Mouse (Mus musculus): ENCODE data around the gene Il17ra. TPM values are rescaled to one million over a fixed set of nuclear protein-coding genes. Genes with fewer than 3 reads are reported as not detected.
A peak's percentile ranks its signal among the peaks of the same experiment; 100 is the strongest.

Il17ra gene
- polyA plus RNA-seq, 1 experiment, result 10.8 TPM

DNA sequence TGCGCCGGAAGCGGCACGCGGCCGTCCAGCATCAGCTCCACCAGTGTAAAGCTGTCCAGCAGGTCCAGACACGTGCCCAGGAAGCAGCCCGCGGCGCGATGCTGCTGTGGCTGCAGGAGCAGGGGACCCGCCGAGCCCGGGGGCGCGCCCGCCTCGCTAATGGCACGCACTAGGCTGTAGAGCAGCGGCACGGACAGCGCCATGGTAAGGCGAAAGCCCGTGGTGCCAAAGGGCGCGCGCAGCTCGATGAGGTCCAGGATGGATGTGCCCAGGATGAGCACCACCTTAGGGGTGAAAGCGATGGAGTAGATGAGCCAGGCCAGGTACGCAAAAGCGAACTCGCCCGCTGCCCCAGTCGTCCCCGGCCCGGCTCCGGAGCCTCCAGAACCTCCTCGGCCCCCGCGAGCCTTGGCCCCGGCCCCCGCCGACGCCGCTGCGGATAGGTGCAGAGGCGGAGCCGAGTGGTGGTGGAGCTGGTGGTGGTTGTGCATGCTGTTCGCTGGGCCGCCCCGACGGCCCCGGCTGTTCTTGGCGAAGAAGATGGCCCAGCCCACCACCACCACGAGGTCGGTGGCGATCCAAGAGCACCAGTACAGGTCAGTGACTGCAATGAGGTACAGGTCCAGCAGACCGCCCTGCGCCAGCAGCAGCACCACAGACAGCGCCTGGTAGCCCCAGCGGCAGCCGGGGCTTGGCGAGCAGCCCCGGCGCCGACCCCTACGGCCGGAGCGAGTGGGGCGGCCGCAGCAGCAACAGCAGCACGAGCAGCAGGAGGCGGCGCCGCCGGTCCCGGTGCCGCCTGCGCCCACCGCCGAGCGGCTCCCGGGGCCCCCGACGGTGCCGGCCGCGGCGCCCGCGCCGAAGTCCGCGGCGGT is 29.7 kb downstream of the Il17ra start:
- TF ChIP-seq MAX (IDR thresholded peaks at IDR 0.05) (no peak), CTCF (IDR thresholded peaks at IDR 0.05; ENCODE audit: control insufficient read depth, insufficient read depth, insufficient read length) (no peak), USF1 (IDR thresholded peaks at IDR 0.05; ENCODE audit: low read depth) (no peak), MYOD1 (IDR thresholded peaks at IDR 0.05; ENCODE audit: control insufficient read depth, insufficient read length, low read depth) (no peak), FOSL1 (IDR thresholded peaks at IDR 0.05; ENCODE audit: insufficient read depth, low read length, poor library complexity, severe bottlenecking) (no peak), CEBPB (IDR thresholded peaks at IDR 0.05; ENCODE audit: low read depth) (no peak), MYOG (IDR thresholded peaks at IDR 0.05; ENCODE audit: control insufficient read depth, extremely low read depth, insufficient read length) (no peak)
- Histone ChIP-seq H3K27me3 (ENCODE audit: control insufficient read depth, insufficient read depth, insufficient read length) (peaks cover 22% of the 10 kb centered on the region), H3ac (ENCODE audit: control insufficient read depth, insufficient read length, low read depth) (no peak overlapping the region), H3K79me3 (ENCODE audit: low read depth) (no peaks in the 10 kb centered on the region), H3K79me2 (ENCODE audit: control insufficient read depth, insufficient read depth) (no peaks in the 10 kb centered on the region), H3K36me3 (ENCODE audit: control insufficient read depth, insufficient read depth) (no peaks in the 10 kb centered on the region), H3K4me3 (ENCODE audit: insufficient read depth, poor library complexity, severe bottlenecking) (no peak overlapping the region)

DNA sequence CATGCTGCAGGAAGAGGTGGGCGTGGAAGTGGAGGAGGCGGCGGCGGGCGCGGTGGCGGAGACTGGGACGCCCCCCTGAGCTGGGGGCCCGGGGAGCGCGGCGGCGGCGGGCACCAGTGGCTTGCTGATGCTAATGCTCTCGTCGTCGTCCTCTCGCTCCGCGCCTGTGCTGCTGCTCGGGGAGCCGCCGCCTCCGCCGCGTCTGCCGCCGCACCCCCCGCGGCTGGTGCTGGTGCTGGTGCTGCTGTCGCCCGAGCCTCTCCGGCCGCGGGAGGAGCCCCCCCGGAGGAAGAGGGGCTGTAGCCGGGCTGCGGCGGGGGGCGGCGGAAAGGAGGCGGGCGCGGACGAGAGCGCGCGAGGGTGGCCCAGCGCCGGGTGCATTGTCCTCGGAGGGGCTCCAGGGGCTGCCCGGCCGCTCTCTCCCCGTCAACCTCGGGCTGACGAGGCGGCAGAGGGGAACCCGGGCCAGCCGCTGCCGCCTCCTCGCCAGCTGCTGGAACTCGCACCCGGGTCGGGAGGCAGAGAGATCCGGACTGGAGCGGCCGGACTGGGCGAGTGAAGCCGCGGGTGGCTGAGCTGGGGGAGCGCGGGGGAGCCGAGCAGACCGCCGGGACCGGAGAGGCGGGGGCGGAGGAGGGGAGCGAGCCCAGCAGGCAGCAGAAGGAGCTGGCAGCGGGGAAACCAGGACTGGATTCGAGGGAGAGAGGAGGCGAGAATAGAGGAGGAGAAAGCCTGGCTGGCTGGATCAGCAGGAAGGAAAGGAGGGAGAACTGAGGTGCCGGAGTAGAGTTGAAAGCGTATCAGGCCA is 30.5 kb downstream of the Il17ra start, which contains the start of gene Tmem121b:
Tmem121b (minus strand) TSS at position 434 of the 808 bp plus-strand sequence.
- H3K27me3 ChIP-seq (ENCODE audit: control insufficient read depth, insufficient read depth, insufficient read length), result peaks cover 22% of the 10 kb centered on the region
- TF ChIP-seq MYOG (IDR thresholded peaks at IDR 0.05; ENCODE audit: control insufficient read depth, extremely low read depth, insufficient read length), result no peak
- TF ChIP-seq USF1 (IDR thresholded peaks at IDR 0.05; ENCODE audit: low read depth), result no peak
- peak within 1 kb of the TSS; percentile 44 for H3ac ChIP-seq (ENCODE audit: control insufficient read depth, insufficient read length, low read depth)

DNA sequence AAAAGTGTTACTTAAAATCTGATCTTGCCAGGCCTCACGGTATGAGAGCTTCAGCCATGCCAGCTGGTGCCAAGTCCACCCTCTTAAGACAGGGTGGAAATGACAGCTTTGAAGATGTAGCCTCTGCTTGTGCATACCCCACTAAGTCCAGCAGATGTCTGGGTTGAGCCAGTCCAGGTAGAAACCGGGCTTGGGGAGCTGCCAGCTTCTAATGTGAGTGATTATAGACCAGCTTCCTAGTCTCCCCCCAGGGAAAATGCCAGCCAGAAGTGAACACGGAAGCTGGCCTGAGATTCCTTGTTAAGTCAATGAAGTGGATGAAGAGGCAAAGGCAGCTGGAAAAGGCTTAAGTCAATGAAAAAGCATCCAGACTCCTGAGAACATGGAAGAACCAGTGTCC is 33.5 kb downstream of the Il17ra start:
- no peaks in the 10 kb centered on the region for H3K79me2 ChIP-seq (ENCODE audit: control insufficient read depth, insufficient read depth)
- TF ChIP-seq CEBPB (IDR thresholded peaks at IDR 0.05; ENCODE audit: low read depth) (no peak), MYOD1 (IDR thresholded peaks at IDR 0.05; ENCODE audit: control insufficient read depth, insufficient read length, low read depth) (no peak), MYOG (IDR thresholded peaks at IDR 0.05; ENCODE audit: control insufficient read depth, extremely low read depth, insufficient read length) (no peak), MAX (IDR thresholded peaks at IDR 0.05) (no peak), USF1 (IDR thresholded peaks at IDR 0.05; ENCODE audit: low read depth) (no peak), CTCF (IDR thresholded peaks at IDR 0.05; ENCODE audit: control insufficient read depth, insufficient read depth, insufficient read length) (no peak), FOSL1 (IDR thresholded peaks at IDR 0.05; ENCODE audit: insufficient read depth, low read length, poor library complexity, severe bottlenecking) (no peak)
- peaks cover 22% of the 10 kb centered on the region for H3K27me3 ChIP-seq (ENCODE audit: control insufficient read depth, insufficient read depth, insufficient read length)
- no peak overlapping the region for H3ac ChIP-seq (ENCODE audit: control insufficient read depth, insufficient read length, low read depth)
- H3K4me3 ChIP-seq (ENCODE audit: insufficient read depth, poor library complexity, severe bottlenecking), result no peak overlapping the region
- H3K36me3 ChIP-seq (ENCODE audit: control insufficient read depth, insufficient read depth), result no peaks in the 10 kb centered on the region
- H3K79me3 ChIP-seq (ENCODE audit: low read depth), result no peaks in the 10 kb centered on the region

More for the DNA sequence above, 30.5 kb downstream of the Il17ra start, which contains the start of gene Tmem121b:
- Histone ChIP-seq H3K79me3 (ENCODE audit: low read depth) (no peaks in the 10 kb centered on the region), H3K79me2 (ENCODE audit: control insufficient read depth, insufficient read depth) (no peaks in the 10 kb centered on the region), H3K36me3 (ENCODE audit: control insufficient read depth, insufficient read depth) (no peaks in the 10 kb centered on the region), H3K4me3 (ENCODE audit: insufficient read depth, poor library complexity, severe bottlenecking) (peak within 1 kb of the TSS; percentile 11)

DNA sequence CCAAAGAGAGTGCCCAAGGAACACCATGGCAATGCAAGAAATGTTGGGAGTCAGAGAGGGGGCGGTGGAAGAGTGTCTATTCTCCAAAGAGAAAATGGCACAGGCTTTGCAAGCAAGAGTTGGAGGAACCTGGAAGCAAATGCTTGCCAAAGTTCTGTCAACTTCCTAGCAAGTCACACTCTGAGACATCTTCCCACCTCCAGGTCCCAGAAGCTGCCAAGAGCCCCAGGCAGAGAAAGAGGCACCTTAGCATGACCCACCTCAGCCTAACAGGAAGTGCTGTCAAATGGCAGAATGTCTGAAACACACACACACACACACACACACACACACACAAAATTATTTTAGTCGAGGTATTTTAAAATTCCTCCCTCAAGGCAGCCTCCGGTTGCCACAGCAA is 41.0 kb downstream of the Il17ra start:
- Histone ChIP-seq H3K79me2 (ENCODE audit: control insufficient read depth, insufficient read depth) (no peaks in the 10 kb centered on the region), H3K27me3 (ENCODE audit: control insufficient read depth, insufficient read depth, insufficient read length) (no peaks in the 10 kb centered on the region), H3K36me3 (ENCODE audit: control insufficient read depth, insufficient read depth) (no peaks in the 10 kb centered on the region), H3ac (ENCODE audit: control insufficient read depth, insufficient read length, low read depth) (no peak overlapping the region), H3K4me3 (ENCODE audit: insufficient read depth, poor library complexity, severe bottlenecking) (no peak overlapping the region), H3K79me3 (ENCODE audit: low read depth) (no peaks in the 10 kb centered on the region)
- TF ChIP-seq CTCF (IDR thresholded peaks at IDR 0.05; ENCODE audit: control insufficient read depth, insufficient read depth, insufficient read length) (no peak), MYOG (IDR thresholded peaks at IDR 0.05; ENCODE audit: control insufficient read depth, extremely low read depth, insufficient read length) (no peak), USF1 (IDR thresholded peaks at IDR 0.05; ENCODE audit: low read depth) (no peak), MAX (IDR thresholded peaks at IDR 0.05) (no peak), MYOD1 (IDR thresholded peaks at IDR 0.05; ENCODE audit: control insufficient read depth, insufficient read length, low read depth) (no peak), FOSL1 (IDR thresholded peaks at IDR 0.05; ENCODE audit: insufficient read depth, low read length, poor library complexity, severe bottlenecking) (no peak), CEBPB (IDR thresholded peaks at IDR 0.05; ENCODE audit: low read depth) (no peak)

DNA sequence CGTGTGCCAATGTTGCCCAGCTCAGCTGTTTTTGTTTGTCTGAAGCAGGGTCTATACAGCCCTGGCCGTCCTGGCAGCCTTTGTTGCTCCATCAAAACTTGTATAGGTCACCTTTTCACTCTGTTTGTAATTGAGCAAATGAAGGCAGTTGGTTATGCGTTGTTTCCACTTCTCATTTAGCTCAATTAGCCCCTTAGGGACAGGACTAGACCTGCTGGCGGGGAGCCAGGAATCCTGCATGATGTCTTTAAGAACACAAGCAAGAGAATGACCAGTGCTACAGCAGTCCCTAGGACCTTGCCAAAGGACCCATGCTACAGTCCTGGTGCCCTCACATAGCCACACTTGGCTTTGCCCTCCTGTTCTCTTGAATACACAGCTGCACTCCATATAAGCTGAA is 42.5 kb downstream of the Il17ra start:
- TF ChIP-seq CEBPB (IDR thresholded peaks at IDR 0.05; ENCODE audit: low read depth) (no peak), CTCF (IDR thresholded peaks at IDR 0.05; ENCODE audit: control insufficient read depth, insufficient read depth, insufficient read length) (no peak)
- H3K79me3 ChIP-seq (ENCODE audit: low read depth), result no peaks in the 10 kb centered on the region
- H3K27me3 ChIP-seq (ENCODE audit: control insufficient read depth, insufficient read depth, insufficient read length), result no peaks in the 10 kb centered on the region
- no peaks in the 10 kb centered on the region for H3K79me2 ChIP-seq (ENCODE audit: control insufficient read depth, insufficient read depth)
- H3K36me3 ChIP-seq (ENCODE audit: control insufficient read depth, insufficient read depth), result no peaks in the 10 kb centered on the region
- no peak overlapping the region for H3K4me3 ChIP-seq (ENCODE audit: insufficient read depth, poor library complexity, severe bottlenecking)
- no peak overlapping the region for H3ac ChIP-seq (ENCODE audit: control insufficient read depth, insufficient read length, low read depth)

All from C2C12 (cell line).